Mouse (Mus musculus) stomach, postnatal 0 days (tissue): ENCODE data around the gene Raph1. TPM values are rescaled to one million over a fixed set of nuclear protein-coding genes. Genes with fewer than 3 reads are reported as not detected.

Experiments used
- ATAC-seq: fragments of 200-750 bp; cut with Nextera tagmentation; 2 replicates; pipeline ENCODE4 v1.8.0; 2017; ENCODE audit not compliant: low FRiP score, low TSS enrichment
- DNase-seq: peaks from one replicate; pipeline ENCODE4 v3.0.0-alpha.2; 2016; ENCODE audit warnings: low spot score
- H3K27ac ChIP-seq: fragments of 300-500 bp; sonication (generic); replicated peaks from 2 replicates; pipeline ENCODE4 v1.5.1; 2014; ENCODE audit warnings: mild to moderate bottlenecking, control low read depth
- H3K27me3 ChIP-seq: fragments of 300-500 bp; sonication (generic); 2 replicates; pipeline ENCODE4 v1.6.1; 2014; ENCODE audit warnings: low read length; ENCODE audit not compliant: control insufficient read depth, insufficient read depth
- H3K36me3 ChIP-seq: fragments of 300-500 bp; sonication (generic); 2 replicates; pipeline ENCODE4 v1.6.1; 2014; ENCODE audit warnings: low read length, mixed read lengths; ENCODE audit not compliant: control insufficient read depth, insufficient read depth
- H3K4me1 ChIP-seq: fragments of 300-500 bp; sonication (generic); replicated peaks from 2 replicates; pipeline ENCODE4 v1.6.1; 2014; ENCODE audit warnings: antibody characterized with exemption; ENCODE audit not compliant: control insufficient read depth, insufficient read depth
- H3K4me2 ChIP-seq: fragments of 300-500 bp; sonication (generic); replicated peaks from 2 replicates; pipeline ENCODE4 v1.6.1; 2014; ENCODE audit warnings: low read depth, mild to moderate bottlenecking, control low read depth, moderate library complexity
- H3K4me3 ChIP-seq: fragments of 300-500 bp; sonication (generic); 2 replicates; pipeline ENCODE4 v1.5.1; 2014; ENCODE audit warnings: low read depth, low read length, control low read depth
- H3K9ac ChIP-seq: fragments of 300-500 bp; sonication (generic); 2 replicates; pipeline ENCODE4 v1.6.1; 2014; ENCODE audit warnings: mild to moderate bottlenecking, low read length, control low read depth, mixed read lengths
- H3K9me3 ChIP-seq: fragments of 300-500 bp; sonication (generic); 2 replicates; pipeline ENCODE4 v1.6.1; 2016; ENCODE audit warnings: low read length; ENCODE audit not compliant: control insufficient read depth
- CTCF ChIP-seq: IDR thresholded peaks from 2 replicates; pipeline ENCODE4 v1.5.1; 2016; ENCODE audit warnings: antibody characterized with exemption, low read depth, mild to moderate bottlenecking, moderate library complexity
- EP300 ChIP-seq: optimal IDR thresholded peaks from 2 replicates; pipeline ENCODE3; 2016; ENCODE audit warnings: antibody characterized with exemption
- WGBS: fragments of 180-500 bp; shearing (Covaris S2); extraction: QIAGEN DNeasy Blood & Tissue Kit; methylation state at CpG from one replicate; pipeline ENCODE4 v1.1.7; 2014; 5-methylcytosine and 5-hydroxymethylcytosine counted together
- polyA plus RNA-seq: library from polyadenylated mRNA; unstranded; fragments of >200 nt; fragmentation: Nextera tagmentation; extraction: Ambion mirVana; gene quantifications from 2 replicates; pipeline ENCODE4 v1.2.1, GENCODE M21; 2015

Gene Raph1
- polyA plus RNA-seq, 1 experiment from 2014 or later, result 11.5 TPM

GRCm38 (mm10) chr1:60588887-60589629, 22.2 kb upstream of the Raph1 start:
- Histone ChIP-seq H3K27ac (no peak overlapping the region), H3K36me3 (no peaks in the 10 kb centered on the region), H3K4me1 (no peaks in the 10 kb centered on the region), H3K4me2 (no peak overlapping the region), H3K9me3 (no peaks in the 10 kb centered on the region), H3K4me3 (no peak overlapping the region), H3K27me3 (no peaks in the 10 kb centered on the region), H3K9ac (no peak overlapping the region)
- ATAC-seq (no peak), DNase-seq (no peak)
- no peak for TF ChIP-seq EP300
- no peak for TF ChIP-seq CTCF
- 38% methylated on average over 4 of the region's 4 CpGs for WGBS

- DNase-seq, result no peak
- Histone ChIP-seq H3K4me3 (no peak overlapping the region), H3K9me3 (no peaks in the 10 kb centered on the region), H3K36me3 (no peaks in the 10 kb centered on the region), H3K27ac (no peak overlapping the region), H3K27me3 (no peaks in the 10 kb centered on the region), H3K4me2 (no peak overlapping the region), H3K4me1 (no peaks in the 10 kb centered on the region), H3K9ac (no peak overlapping the region)
- 91% methylated on average over 8 of the region's 8 CpGs for WGBS
- TF ChIP-seq CTCF, result no peak
- no peak for TF ChIP-seq EP300
- no peak for ATAC-seq
Observed at GRCm38 (mm10) chr1:60580990-60581389, 14.1 kb upstream of the Raph1 start.

- no peak for DNase-seq
- no peak overlapping the region for H3K4me2 ChIP-seq
- H3K4me3 ChIP-seq, result no peak overlapping the region
- 76% methylated on average over 1 of the region's 1 CpGs for WGBS
- H3K9ac ChIP-seq, result no peak overlapping the region
- H3K4me1 ChIP-seq, result no peaks in the 10 kb centered on the region
- H3K27ac ChIP-seq, result no peak overlapping the region
- ATAC-seq, result peak; percentile 59; the same call in 1 of the 2 replicates
- H3K9me3 ChIP-seq, result no peaks in the 10 kb centered on the region
- no peaks in the 10 kb centered on the region for H3K36me3 ChIP-seq
- no peak for TF ChIP-seq CTCF
- no peak for TF ChIP-seq EP300
- H3K27me3 ChIP-seq, result no peaks in the 10 kb centered on the region
Observed at GRCm38 (mm10) chr1:60579886-60580285, 13.0 kb upstream of the Raph1 start.

GRCm38 (mm10) chr1:60572699-60573098, 5.8 kb upstream of the Raph1 start:
- Histone ChIP-seq H3K9ac (no peak overlapping the region), H3K36me3 (no peaks in the 10 kb centered on the region), H3K9me3 (no peaks in the 10 kb centered on the region), H3K4me1 (no peaks in the 10 kb centered on the region), H3K4me3 (no peak overlapping the region), H3K4me2 (no peak overlapping the region), H3K27ac (no peak overlapping the region), H3K27me3 (no peaks in the 10 kb centered on the region)
- TF ChIP-seq CTCF (no peak), EP300 (no peak)
- no peak for ATAC-seq
- 67% methylated on average over 3 of the region's 3 CpGs for WGBS
- DNase-seq, result no peak

- Histone ChIP-seq H3K4me3 (no peak overlapping the region), H3K4me2 (no peak overlapping the region), H3K9ac (no peak overlapping the region), H3K36me3 (no peaks in the 10 kb centered on the region), H3K9me3 (no peaks in the 10 kb centered on the region), H3K4me1 (no peaks in the 10 kb centered on the region), H3K27ac (no peak overlapping the region), H3K27me3 (no peaks in the 10 kb centered on the region)
- TF ChIP-seq EP300 (no peak), CTCF (no peak)
- ATAC-seq (no peak), DNase-seq (no peak)
- 91% methylated on average over 7 of the region's 7 CpGs for WGBS
Observed at GRCm38 (mm10) chr1:60569741-60570140, 2.8 kb upstream of the Raph1 start.

- TF ChIP-seq EP300 (no peak), CTCF (no peak)
- Histone ChIP-seq H3K4me2 (no peak overlapping the region), H3K36me3 (no peaks in the 10 kb centered on the region), H3K9me3 (no peaks in the 10 kb centered on the region), H3K9ac (no peak overlapping the region), H3K27me3 (no peaks in the 10 kb centered on the region), H3K27ac (no peak overlapping the region), H3K4me1 (no peaks in the 10 kb centered on the region), H3K4me3 (no peak overlapping the region)
- 50% methylated on average over 5 of the region's 5 CpGs for WGBS
- DNase-seq (no peak), ATAC-seq (no peak)
Observed at GRCm38 (mm10) chr1:60569210-60569609, 2.3 kb upstream of the Raph1 start.
